Mouse (Mus musculus) small intestine, adult 2 months (tissue): ENCODE measurements around the gene Rc3h2. TPM values are rescaled to one million over a fixed set of nuclear protein-coding genes. Genes with fewer than 3 reads are reported as not detected.

Source experiments
- H3K27ac ChIP-seq: fragments of 200-500 bp; 2 replicates; pipeline ENCODE4 v1.5.1; 2012; ENCODE audit warnings: low read depth, low read length, control low read depth, inconsistent platforms; ENCODE audit not compliant: insufficient read depth
- H3K27me3 ChIP-seq: fragments of 200-500 bp; 2 replicates; pipeline ENCODE4 v1.6.1; 2012; ENCODE audit warnings: mild to moderate bottlenecking, moderate library complexity, low read length, inconsistent platforms; ENCODE audit not compliant: control insufficient read depth, insufficient read depth
- H3K36me3 ChIP-seq: fragments of 200-500 bp; 2 replicates; pipeline ENCODE4 v1.6.1; 2012; ENCODE audit warnings: mild to moderate bottlenecking, low read length, control low read depth, inconsistent platforms; ENCODE audit not compliant: control insufficient read depth, insufficient read depth
- H3K4me1 ChIP-seq: fragments of 200-500 bp; 2 replicates; pipeline ENCODE4 v1.6.1; 2012; ENCODE audit warnings: low read length, inconsistent platforms, mixed read lengths; ENCODE audit not compliant: control insufficient read depth, insufficient read depth, insufficient read length
- H3K4me3 ChIP-seq: fragments of 200-500 bp; 2 replicates; pipeline ENCODE4 v1.5.1; 2012; ENCODE audit warnings: low read depth, mild to moderate bottlenecking, control low read depth, inconsistent platforms, low read length, moderate library complexity
- CTCF ChIP-seq: fragments of 200-500 bp; IDR thresholded peaks from 2 replicates; pipeline ENCODE4 v1.5.1; 2012; ENCODE audit warnings: low read depth, mild to moderate bottlenecking, control low read depth, inconsistent platforms, low read length, moderate library complexity, mixed read lengths; ENCODE audit not compliant: insufficient replicate concordance, insufficient read length; ENCODE audit errors: extremely low read depth
- POLR2A ChIP-seq: fragments of 200-500 bp; IDR thresholded peaks from 2 replicates; pipeline ENCODE4 v1.6.1; 2012; ENCODE audit warnings: low read depth, mild to moderate bottlenecking, control low read depth, inconsistent platforms, low read length, moderate library complexity
- WGBS: fragments of 180-500 bp; shearing (Covaris S2); methylation state at CpG from one replicate; pipeline ENCODE4 v1.1.7; 2018; 5-methylcytosine and 5-hydroxymethylcytosine counted together
- polyA plus RNA-seq: library from polyadenylated mRNA; depleted of rRNA; stranded (reverse); fragments of >200 nt; gene quantifications from 2 replicates; pipeline ENCODE4 v1.2.3, GENCODE M21; 2012; rRNA removed

Gene Rc3h2
- 1.4 and 2.7 TPM in 2 replicates for polyA plus RNA-seq

DNA sequence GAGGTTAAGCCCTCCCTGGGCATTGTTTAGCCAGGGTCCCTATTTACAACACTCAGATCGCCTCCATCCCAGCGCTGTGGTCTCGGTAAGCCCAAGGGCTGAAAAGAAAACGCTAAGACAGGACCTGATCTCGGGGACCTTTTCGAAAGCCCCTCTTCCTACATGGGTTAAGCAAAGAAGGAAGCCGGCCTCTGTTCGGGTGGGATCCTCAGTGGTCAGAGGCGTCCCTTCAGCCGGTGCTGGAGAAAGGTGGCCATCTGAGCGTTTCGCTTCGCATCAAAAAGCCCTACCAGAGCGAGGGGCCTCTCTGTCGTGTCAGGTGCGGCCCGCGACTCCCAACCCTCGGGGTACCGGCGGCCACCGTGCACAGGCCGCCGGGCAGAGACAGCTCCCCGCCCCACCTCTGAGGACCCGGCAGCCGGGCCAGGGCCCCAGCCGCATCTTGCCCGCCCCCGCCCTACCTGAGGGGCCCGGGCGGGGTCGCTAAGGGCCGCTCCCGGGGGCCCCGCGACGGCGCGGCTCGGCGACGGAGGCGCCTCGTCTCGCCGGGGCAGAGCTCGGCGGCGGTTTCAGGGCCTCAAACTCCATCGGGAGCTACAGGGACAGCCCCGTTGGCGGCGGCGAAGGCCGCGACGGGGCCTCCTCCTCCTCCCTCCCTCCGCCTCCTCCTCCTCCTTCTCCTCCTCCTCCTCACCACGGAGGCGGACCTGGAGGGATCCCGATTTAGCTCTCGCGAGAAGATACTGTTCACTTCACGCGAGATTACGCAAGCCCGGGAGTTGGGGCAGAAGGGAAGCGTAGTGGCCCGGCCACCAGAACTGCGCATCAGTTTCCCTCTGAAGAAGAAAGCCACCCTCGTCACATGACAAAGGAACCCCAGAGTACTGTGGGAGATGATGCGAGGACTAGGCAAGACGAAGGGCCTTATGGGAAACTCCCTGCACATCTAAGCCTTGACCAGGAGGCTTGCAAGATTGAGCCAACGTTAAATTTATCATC lies at the start of gene Rc3h2:
Rc3h2 (minus strand) TSS at position 598 of the 999 bp plus-strand sequence.
- WGBS = under 1% methylated on average over 75 of the region's 75 CpGs
- no peak for TF ChIP-seq CTCF
- TF ChIP-seq POLR2A = peak; percentile 90

DNA sequence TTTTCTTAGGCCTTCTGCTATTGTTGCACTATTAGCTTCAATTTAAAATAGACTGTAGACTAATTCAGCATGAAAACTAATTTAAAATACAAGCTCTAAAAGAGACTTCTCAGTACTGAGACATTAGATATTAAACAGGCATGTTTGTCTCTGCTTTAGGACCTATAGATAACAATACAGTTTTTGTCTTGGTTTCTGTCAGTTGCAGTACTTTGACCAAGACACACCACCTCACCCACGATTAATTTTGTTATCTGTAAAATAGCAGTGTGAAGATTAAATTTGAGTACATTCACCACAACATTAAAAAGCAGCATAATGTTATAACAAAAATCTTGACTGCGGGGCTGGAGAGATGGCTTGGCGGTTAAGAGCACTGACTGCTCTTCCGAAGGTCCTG lies 43.6 kb upstream of the Rc3h2 start:
- H3K4me3 ChIP-seq = no peak overlapping the region
- H3K4me1 ChIP-seq = no peaks in the 10 kb centered on the region
- TF ChIP-seq CTCF = no peak
- 46% methylated on average over 4 of the region's 4 CpGs for whole genome bisulfite sequencing
- H3K27me3 ChIP-seq = no peaks in the 10 kb centered on the region
- H3K36me3 ChIP-seq = peaks cover 8% of the 10 kb centered on the region
- H3K27ac ChIP-seq = no peak overlapping the region

More for the DNA sequence above, at the start of gene Rc3h2:
- no peaks in the 10 kb centered on the region for H3K27me3 ChIP-seq
- no peaks in the 10 kb centered on the region for H3K4me1 ChIP-seq
- peak within 1 kb of the TSS; percentile 93 for H3K4me3 ChIP-seq
- peaks cover 3% of the 10 kb centered on the region; the same call in 1 of the 2 replicates for H3K36me3 ChIP-seq
- peak within 1 kb of the TSS; percentile 87 for H3K27ac ChIP-seq

DNA sequence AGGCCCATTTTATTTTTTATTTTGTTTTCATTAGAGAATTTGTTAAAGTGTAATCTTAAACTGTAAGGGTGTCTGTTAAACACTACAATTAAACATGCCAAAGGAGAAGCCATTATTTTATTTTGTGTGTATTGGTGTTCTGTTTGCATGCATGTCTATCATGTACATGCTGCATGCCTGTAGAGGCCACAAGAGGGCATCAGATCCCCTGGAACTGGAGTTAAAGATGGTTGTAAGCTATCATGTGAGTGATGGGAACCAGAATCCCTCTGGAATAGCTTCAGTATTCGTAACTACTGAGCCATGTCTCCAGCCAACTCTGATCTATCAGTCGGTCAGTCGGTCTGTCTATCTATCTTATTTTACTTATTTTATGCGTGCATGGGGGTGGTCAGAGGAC lies 38.0 kb upstream of the Rc3h2 start:
- Histone ChIP-seq H3K4me3 (no peak overlapping the region), H3K27ac (no peak overlapping the region), H3K4me1 (no peaks in the 10 kb centered on the region), H3K27me3 (no peaks in the 10 kb centered on the region), H3K36me3 (no peaks in the 10 kb centered on the region)
- TF ChIP-seq CTCF = no peak
- no peak for TF ChIP-seq POLR2A
- 97% methylated on average over 4 of the region's 4 CpGs for WGBS

DNA sequence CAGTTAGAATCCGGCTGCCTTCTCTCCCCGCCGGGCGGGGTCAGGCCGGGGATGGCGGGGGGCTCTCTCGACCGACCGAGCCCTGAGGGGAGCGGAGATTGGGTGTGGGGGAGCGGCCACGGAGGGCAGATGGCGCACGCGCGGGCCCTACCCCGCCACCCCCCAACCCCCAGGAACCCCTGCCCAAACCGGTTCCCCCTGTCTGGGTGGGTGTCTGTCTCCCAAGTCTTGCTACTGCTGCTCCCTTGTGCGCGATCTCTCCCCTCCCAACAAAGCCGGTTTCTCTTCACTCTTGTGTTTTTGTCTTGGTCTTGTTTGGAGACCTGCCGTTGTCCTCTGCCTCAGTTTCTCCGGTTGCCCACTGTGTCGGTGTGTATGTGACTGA lies 29.7 kb upstream of the Rc3h2 start:
- Histone ChIP-seq H3K36me3 (no peaks in the 10 kb centered on the region), H3K4me1 (peaks cover 2% of the 10 kb centered on the region; the same call in 1 of the 2 replicates), H3K4me3 (peak overlapping the region; percentile 96), H3K27me3 (no peaks in the 10 kb centered on the region), H3K27ac (no peak overlapping the region)
- 0% methylated on average over 23 of the region's 24 CpGs for WGBS
- no peak for TF ChIP-seq CTCF

DNA sequence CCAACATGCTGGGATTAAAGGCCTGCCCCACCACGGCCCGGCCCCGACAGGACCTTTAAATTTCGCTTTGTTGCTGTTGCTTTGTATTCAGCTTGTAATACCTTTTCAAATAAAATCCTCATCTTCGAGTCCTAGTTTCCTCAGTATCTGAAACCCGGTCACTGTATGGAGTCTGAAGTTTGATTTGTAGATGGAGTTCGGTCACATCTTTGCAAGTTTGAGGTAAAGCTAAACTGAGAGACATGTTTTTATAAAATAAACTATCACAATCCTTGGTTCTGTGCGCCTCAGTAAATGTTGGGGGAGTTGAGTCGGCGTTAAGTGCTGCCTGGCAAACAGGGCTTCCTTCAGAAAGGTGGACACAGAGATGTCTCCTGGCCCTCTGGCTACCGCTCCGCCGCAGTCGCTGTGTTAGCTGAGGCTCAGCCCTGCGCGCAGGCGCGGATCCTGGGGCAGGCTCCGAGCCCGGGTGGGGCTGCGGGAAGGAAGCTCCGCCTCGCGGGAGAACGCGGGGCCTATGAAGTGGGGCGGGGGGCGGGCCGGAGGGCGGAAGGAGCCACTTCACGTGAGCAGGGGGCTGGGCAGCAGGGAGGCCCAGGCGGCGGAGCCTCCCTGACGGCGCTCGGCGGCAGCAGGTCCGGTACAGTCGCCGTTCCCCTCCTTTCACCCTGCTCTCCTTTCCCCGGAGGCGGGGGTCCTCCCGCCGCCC lies 29.1 kb upstream of the Rc3h2 start:
- 5% methylated on average over 44 of the region's 44 CpGs for WGBS
- H3K36me3 ChIP-seq = no peaks in the 10 kb centered on the region
- peak overlapping the region; percentile 38 for H3K27ac ChIP-seq
- H3K27me3 ChIP-seq = no peaks in the 10 kb centered on the region
- peaks cover 2% of the 10 kb centered on the region; the same call in 1 of the 2 replicates for H3K4me1 ChIP-seq
- peak; percentile 83; the same call in 1 of the 2 replicates for TF ChIP-seq POLR2A
- TF ChIP-seq CTCF = no peak
- peak overlapping the region; percentile 96 for H3K4me3 ChIP-seq

DNA sequence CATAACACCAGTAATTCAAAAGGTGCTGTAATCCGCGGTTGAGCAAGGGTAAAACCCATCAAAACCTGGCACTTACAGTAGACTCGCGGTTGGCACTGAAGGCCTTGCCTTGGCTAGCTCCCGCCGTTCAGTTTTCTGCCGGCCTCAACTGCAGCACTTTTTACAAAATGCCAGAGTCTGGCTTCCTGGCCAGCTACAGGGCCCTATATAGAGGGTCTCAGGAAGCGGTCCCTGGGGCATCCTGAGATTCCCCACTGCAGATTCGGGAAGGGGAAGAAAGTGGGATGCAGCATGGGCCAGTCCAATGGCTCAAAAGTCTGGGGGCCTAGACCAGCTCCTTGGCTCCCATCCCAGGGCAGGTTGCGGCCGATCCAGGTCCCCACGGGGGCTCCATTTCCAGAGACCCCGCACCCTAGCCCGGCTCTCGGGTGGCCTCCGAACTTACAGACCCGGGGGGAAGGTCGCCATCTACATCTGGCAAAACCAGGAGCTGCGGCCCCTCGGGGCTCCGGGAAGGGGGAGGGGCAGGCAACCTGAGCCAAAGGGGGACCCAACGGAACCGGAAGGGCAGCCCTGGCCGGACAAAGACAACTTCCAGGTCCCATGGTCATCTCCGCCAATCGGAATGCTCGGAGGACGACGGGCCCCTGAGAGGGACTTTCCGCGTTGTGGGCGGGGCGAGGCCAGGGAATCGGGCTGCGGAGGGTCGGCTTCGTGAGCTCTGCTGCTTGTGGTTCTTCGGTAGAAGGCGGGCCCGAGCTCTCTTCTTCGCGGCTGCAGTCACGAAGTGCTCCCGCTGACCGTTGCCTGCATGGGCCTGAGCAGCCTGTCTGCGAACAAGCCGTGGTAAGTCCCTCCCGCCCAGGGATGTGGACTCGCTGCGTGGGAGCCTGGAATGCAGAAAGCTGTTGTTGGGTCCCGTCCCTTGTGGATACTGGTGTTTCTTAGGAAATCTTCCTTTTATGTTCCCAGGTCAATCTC lies 20.2 kb upstream of the Rc3h2 start, which contains the start of the genes Zbtb26, Zbtb6 and Rabgap1:
Zbtb26 (minus strand) TSS at position 525 of the 981 bp plus-strand sequence.
Zbtb6 (minus strand) TSS at position 561 of the 981 bp plus-strand sequence.
Rabgap1 (plus strand) TSS at position 669 of the 981 bp plus-strand sequence.
- H3K36me3 ChIP-seq = no peaks in the 10 kb centered on the region
- under 1% methylated on average over 51 of the region's 51 CpGs for WGBS
- TF ChIP-seq POLR2A (peak; percentile 0), CTCF (no peak)
- H3K27me3 ChIP-seq = no peaks in the 10 kb centered on the region
- H3K4me3 ChIP-seq = peak within 1 kb of the TSS; percentile 86
- H3K4me1 ChIP-seq = no peaks in the 10 kb centered on the region
- H3K27ac ChIP-seq = peak within 1 kb of the TSS; percentile 47
